In the genomic region with DNA sequence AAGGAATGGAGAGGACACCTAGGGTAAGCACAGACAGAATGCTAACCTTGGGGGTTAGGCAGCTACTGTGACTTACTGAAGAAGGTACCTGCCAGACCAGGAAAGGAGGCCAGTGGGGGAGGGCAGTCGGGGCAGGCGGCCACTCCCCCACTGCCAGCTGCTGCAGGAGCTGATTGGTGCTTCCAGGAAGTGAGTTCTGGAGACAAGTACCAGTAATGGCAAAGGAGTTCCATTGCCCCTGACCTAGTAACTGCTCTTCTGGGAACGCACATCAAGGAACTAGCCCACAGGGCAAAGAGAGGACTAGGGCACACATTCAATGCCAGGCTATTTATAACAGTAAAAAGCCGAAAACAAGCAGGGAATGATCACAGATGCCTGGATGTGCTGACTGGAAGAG, we compare ENCODE assay signal across 8 mouse cellular contexts. TPM values are rescaled to one million over a fixed set of nuclear protein-coding genes. Genes with fewer than 3 reads are reported as not detected.
DNase-seq lines count a peak whose midpoint lies in the region; ATAC-seq and TF ChIP-seq lines count a peak whose summit lies in the region.

No protein-coding gene starts in this region.

- H3K9me3 ChIP-seq in forebrain, postnatal 0 days (ENCODE audit: low read length): no peaks in the 10 kb centered on the region
- no peaks in the 10 kb centered on the region for H3K9me3 ChIP-seq in forebrain, embryonic 16.5 days (ENCODE audit: control insufficient read depth, low read length)
- no peaks in the 10 kb centered on the region for H3K9me3 ChIP-seq in G1E (replicated peaks)
- no peaks in the 10 kb centered on the region for H3K9me3 ChIP-seq in stomach, postnatal 0 days (ENCODE audit: control insufficient read depth, low read length)
- no peaks in the 10 kb centered on the region for H3K9me3 ChIP-seq in forebrain, embryonic 15.5 days

- ATAC-seq in forebrain, postnatal 0 days: no peak
- ATAC-seq in forebrain, embryonic 16.5 days: no peak
- ATAC-seq in G1E (ENCODE audit: extremely low read depth, insufficient number of reproducible peaks, low FRiP score, poor library complexity, severe bottlenecking): no peak
- no peak for ATAC-seq in stomach, postnatal 0 days (ENCODE audit: low FRiP score, low TSS enrichment)
- no peak for ATAC-seq in forebrain, embryonic 15.5 days (replicated peaks)

- 0 out of 2 replicates have a peak overlapping the region, but pooled peaks have one; percentile 8 for H3K4me2 ChIP-seq in forebrain, postnatal 0 days (ENCODE audit: low read depth)
- H3K4me2 ChIP-seq in forebrain, embryonic 16.5 days (ENCODE audit: low read length): no peak overlapping the region
- H3K4me2 ChIP-seq in stomach, postnatal 0 days (replicated peaks; ENCODE audit: low read depth): no peak overlapping the region; the same call in 1 of the 2 replicates
- H3K4me2 ChIP-seq in forebrain, embryonic 15.5 days (replicated peaks): no peak overlapping the region

- no peaks in the 10 kb centered on the region for H3K27me3 ChIP-seq in forebrain, postnatal 0 days (ENCODE audit: insufficient read depth, low read length)
- H3K27me3 ChIP-seq in forebrain, embryonic 16.5 days (replicated peaks; ENCODE audit: control insufficient read depth, insufficient read depth, low read length): no peaks in the 10 kb centered on the region
- H3K27me3 ChIP-seq in G1E (ENCODE audit: insufficient read depth, low read length): no peaks in the 10 kb centered on the region
- no peaks in the 10 kb centered on the region for H3K27me3 ChIP-seq in stomach, postnatal 0 days (ENCODE audit: control insufficient read depth, insufficient read depth, low read length)
- no peaks in the 10 kb centered on the region for H3K27me3 ChIP-seq in forebrain, embryonic 15.5 days

- H3K36me3 ChIP-seq in forebrain, postnatal 0 days (ENCODE audit: insufficient read depth): peaks cover 4% of the 10 kb centered on the region; the same call in 1 of the 2 replicates
- H3K36me3 ChIP-seq in forebrain, embryonic 16.5 days (ENCODE audit: control insufficient read depth, insufficient read depth): no peaks in the 10 kb centered on the region
- H3K36me3 ChIP-seq in G1E (replicated peaks): peaks cover 62% of the 10 kb centered on the region
- H3K36me3 ChIP-seq in stomach, postnatal 0 days (ENCODE audit: control insufficient read depth, insufficient read depth, low read length): no peaks in the 10 kb centered on the region
- H3K36me3 ChIP-seq in forebrain, embryonic 15.5 days: no peaks in the 10 kb centered on the region

- TF ChIP-seq CTCF in forebrain, postnatal 0 days (IDR thresholded peaks at IDR 0.05; ENCODE audit: low read depth): no peak
- no peak for TF ChIP-seq CTCF in G1E (IDR thresholded peaks at IDR 0.05; ENCODE audit: low read depth, low read length)
- TF ChIP-seq CTCF in stomach, postnatal 0 days (IDR thresholded peaks at IDR 0.05; ENCODE audit: low read depth): no peak

- no peak for DNase-seq in forebrain, postnatal 0 days
- no peak for DNase-seq in G1E (ENCODE audit: low spot score)
- DNase-seq in gastrocnemius, postnatal 10 days: peak; percentile 41
- peak; percentile 57 for DNase-seq in kidney, postnatal 10 days
- peak; percentile 80 for DNase-seq in stomach, postnatal 0 days (ENCODE audit: low spot score)
- no peak for DNase-seq in urinary bladder, postnatal 10 days (ENCODE audit: low spot score)

- no peak for TF ChIP-seq EP300 in stomach, postnatal 0 days (optimal IDR thresholded peaks at IDR 0.05)

- H3K9ac ChIP-seq in forebrain, postnatal 0 days: 0 out of 2 replicates have a peak overlapping the region, but pooled peaks have one; percentile 10
- no peak overlapping the region for H3K9ac ChIP-seq in forebrain, embryonic 16.5 days (replicated peaks; ENCODE audit: low read depth, low read length)
- H3K9ac ChIP-seq in stomach, postnatal 0 days (ENCODE audit: low read length): no peak overlapping the region
- H3K9ac ChIP-seq in forebrain, embryonic 15.5 days (replicated peaks): no peak overlapping the region

- no peak overlapping the region for H3K27ac ChIP-seq in forebrain, postnatal 0 days (ENCODE audit: low read depth, low read length)
- H3K27ac ChIP-seq in forebrain, embryonic 16.5 days (ENCODE audit: low read length): no peak overlapping the region
- H3K27ac ChIP-seq in stomach, postnatal 0 days (replicated peaks): peak overlapping the region; percentile 70
- no peak overlapping the region for H3K27ac ChIP-seq in forebrain, embryonic 15.5 days (replicated peaks)

- no peak overlapping the region for H3K4me3 ChIP-seq in forebrain, postnatal 0 days (ENCODE audit: low read depth, low read length)
- no peak overlapping the region for H3K4me3 ChIP-seq in forebrain, embryonic 16.5 days (replicated peaks; ENCODE audit: low read length)
- peak overlapping the region; percentile 24; the same call in 1 of the 2 replicates for H3K4me3 ChIP-seq in G1E (ENCODE audit: low read depth, low read length)
- no peak overlapping the region for H3K4me3 ChIP-seq in stomach, postnatal 0 days (ENCODE audit: low read depth, low read length)
- no peak overlapping the region for H3K4me3 ChIP-seq in forebrain, embryonic 15.5 days

- peaks cover 22% of the 10 kb centered on the region for H3K4me1 ChIP-seq in forebrain, postnatal 0 days (ENCODE audit: insufficient read depth)
- peaks cover 51% of the 10 kb centered on the region for H3K4me1 ChIP-seq in forebrain, embryonic 16.5 days (replicated peaks; ENCODE audit: control insufficient read depth, insufficient read depth, low read length)
- peaks cover 68% of the 10 kb centered on the region for H3K4me1 ChIP-seq in G1E (ENCODE audit: insufficient read depth, low read depth, low read length)
- H3K4me1 ChIP-seq in stomach, postnatal 0 days (replicated peaks; ENCODE audit: control insufficient read depth, insufficient read depth): peaks cover 10% of the 10 kb centered on the region
- H3K4me1 ChIP-seq in forebrain, embryonic 15.5 days: peaks cover 57% of the 10 kb centered on the region

- 78% methylated on average over 4 of the region's 4 CpGs for WGBS in forebrain, postnatal 0 days
- WGBS in forebrain, embryonic 16.5 days: 72% methylated on average over 4 of the region's 4 CpGs
- WGBS in stomach, postnatal 0 days: 46% methylated on average over 4 of the region's 4 CpGs
- 75% methylated on average over 4 of the region's 4 CpGs for WGBS in forebrain, embryonic 15.5 days

RNA-seq across cellular contexts. Expression of gene Rab11b, which starts 3.1 kb away (rescaled TPM):
- total RNA-seq in forebrain, postnatal 0 days (2014; rRNA removed): 78.1 and 106 TPM in 2 replicates
- polyA plus RNA-seq in forebrain, postnatal 0 days (2015; fragmentation: Nextera tagmentation; extraction: Ambion mirVana): 527 and 560 TPM in 2 replicates
- 411 and 469 TPM in 2 replicates for polyA plus RNA-seq in forebrain, embryonic 16.5 days (2015; fragmentation: Nextera tagmentation; extraction: Ambion mirVana)
- 71.0 and 71.4 TPM in 2 replicates for total RNA-seq in G1E (2014; fragmentation: Nextera tagmentation)
- 23.1 and 25.8 TPM in 2 replicates for total RNA-seq in G1E (2017)
- 130 and 155 TPM in 2 replicates for polyA plus RNA-seq in G1E (2012)
- total RNA-seq in gastrocnemius, postnatal 10 days (2021): 100 to 1,000 TPM; 166 to 186 TPM
- polyA plus RNA-seq in stomach, postnatal 0 days (2015; fragmentation: Nextera tagmentation; extraction: Ambion mirVana): 164 TPM in 2 replicates
- polyA plus RNA-seq in forebrain, embryonic 15.5 days (2015; fragmentation: Nextera tagmentation; extraction: Ambion mirVana): 452 and 485 TPM in 2 replicates

RNA-seq across cellular contexts. Expression of gene Angptl4, which starts 24.4 kb away (rescaled TPM):
- 13.2 and 17.2 TPM in 2 replicates for total RNA-seq in forebrain, postnatal 0 days (2014; rRNA removed)
- polyA plus RNA-seq in forebrain, postnatal 0 days (2015; fragmentation: Nextera tagmentation; extraction: Ambion mirVana): 24.4 and 25.2 TPM in 2 replicates
- 15.5 and 16.2 TPM in 2 replicates for polyA plus RNA-seq in forebrain, embryonic 16.5 days (2015; fragmentation: Nextera tagmentation; extraction: Ambion mirVana)
- total RNA-seq in G1E (2014; fragmentation: Nextera tagmentation) (not detected in 2 replicates), G1E (2017) (0.06 and 0.11 TPM in 2 replicates)
- not detected in 2 replicates for polyA plus RNA-seq in G1E (2012)
- 10 to 100 TPM; 22.7 to 36.0 TPM for total RNA-seq in gastrocnemius, postnatal 10 days (2021)
- 31.3 and 42.4 TPM in 2 replicates for polyA plus RNA-seq in stomach, postnatal 0 days (2015; fragmentation: Nextera tagmentation; extraction: Ambion mirVana)
- 12.8 and 14.0 TPM in 2 replicates for polyA plus RNA-seq in forebrain, embryonic 15.5 days (2015; fragmentation: Nextera tagmentation; extraction: Ambion mirVana)

RNA-seq across cellular contexts. Expression of gene March2, which starts 38.8 kb away (rescaled TPM):
- 96.5 and 102 TPM in 2 replicates for total RNA-seq in forebrain, postnatal 0 days (2014; rRNA removed)
- 72.5 and 77.6 TPM in 2 replicates for polyA plus RNA-seq in forebrain, postnatal 0 days (2015; fragmentation: Nextera tagmentation; extraction: Ambion mirVana)
- polyA plus RNA-seq in forebrain, embryonic 16.5 days (2015; fragmentation: Nextera tagmentation; extraction: Ambion mirVana): 73.0 and 77.8 TPM in 2 replicates
- 102 and 120 TPM in 2 replicates for total RNA-seq in G1E (2014; fragmentation: Nextera tagmentation)
- total RNA-seq in G1E (2017): 71.8 and 75.3 TPM in 2 replicates
- polyA plus RNA-seq in G1E (2012): 19.0 and 33.3 TPM in 2 replicates
- total RNA-seq in gastrocnemius, postnatal 10 days (2021): 10 to 100 TPM; 73.2 to 77.9 TPM
- polyA plus RNA-seq in stomach, postnatal 0 days (2015; fragmentation: Nextera tagmentation; extraction: Ambion mirVana): 51.1 and 54.6 TPM in 2 replicates
- 71.8 and 72.8 TPM in 2 replicates for polyA plus RNA-seq in forebrain, embryonic 15.5 days (2015; fragmentation: Nextera tagmentation; extraction: Ambion mirVana)

RNA-seq across cellular contexts. Expression of gene Kank3, which starts 53.1 kb away (rescaled TPM):
- total RNA-seq in forebrain, postnatal 0 days (2014; rRNA removed): 36.5 and 42.7 TPM in 2 replicates
- polyA plus RNA-seq in forebrain, postnatal 0 days (2015; fragmentation: Nextera tagmentation; extraction: Ambion mirVana): 35.8 and 43.4 TPM in 2 replicates
- 40.5 and 45.4 TPM in 2 replicates for polyA plus RNA-seq in forebrain, embryonic 16.5 days (2015; fragmentation: Nextera tagmentation; extraction: Ambion mirVana)
- total RNA-seq in G1E (2014; fragmentation: Nextera tagmentation) (1.1 and 3.0 TPM in 2 replicates), G1E (2017) (6.6 and 7.3 TPM in 2 replicates)
- polyA plus RNA-seq in G1E (2012): 4.3 TPM in 2 replicates
- 10 to 100 TPM; 27.6 to 33.3 TPM for total RNA-seq in gastrocnemius, postnatal 10 days (2021)
- 17.1 and 20.3 TPM in 2 replicates for polyA plus RNA-seq in stomach, postnatal 0 days (2015; fragmentation: Nextera tagmentation; extraction: Ambion mirVana)
- 41.4 and 42.5 TPM in 2 replicates for polyA plus RNA-seq in forebrain, embryonic 15.5 days (2015; fragmentation: Nextera tagmentation; extraction: Ambion mirVana)

Comparison
In these comparisons a context has a peak if more than half of its experiments do, and no peak if none do; other contexts are left out.
1. DNase-seq: peak in gastrocnemius, postnatal 10 days (single experiment), kidney, postnatal 10 days (single experiment) and stomach, postnatal 0 days (single experiment); none in forebrain, postnatal 0 days (single experiment), G1E (single experiment) and urinary bladder, postnatal 10 days (single experiment).
2. RNA of gene Angptl4, which starts 24.4 kb away (polyA plus RNA-seq): 31.3 to 42.4 TPM in stomach, postnatal 0 days, 24.4 to 25.2 TPM in forebrain, postnatal 0 days, 15.5 to 16.2 TPM in forebrain, embryonic 16.5 days and 12.8 to 14.0 TPM in forebrain, embryonic 15.5 days; not detected in G1E; every median in the first group is over 10 times any median in the second.